Mouse (Mus musculus) liver, adult 2 months (tissue): ENCODE results near the gene Naaladl2. TPM values are rescaled to one million over a fixed set of nuclear protein-coding genes. Genes with fewer than 3 reads are reported as not detected.
A peak's percentile ranks its signal among the peaks of the same experiment; 100 is the strongest.
"Not testable (repeated sequence)": the region's sequence is repeated elsewhere in the genome, so short reads cannot be mapped to it uniquely, and the experiment has no call there.

Source experiments
- DNase-seq: peaks from one replicate; pipeline ENCODE4 v3.0.0-alpha.2; 2011; ENCODE audit warnings: low read depth, low spot score; ENCODE audit errors: extremely low read depth
- H3K27ac ChIP-seq: fragments of 200-500 bp; replicated peaks from 2 replicates; pipeline ENCODE4 v1.5.1; 2012; ENCODE audit warnings: low read depth, mild to moderate bottlenecking, control low read depth, inconsistent platforms, low read length; ENCODE audit not compliant: insufficient read depth
- H3K27me3 ChIP-seq: fragments of 200-500 bp; 2 replicates; pipeline ENCODE4 v1.6.1; 2012; ENCODE audit warnings: mild to moderate bottlenecking, moderate library complexity, low read length, inconsistent platforms; ENCODE audit not compliant: control insufficient read depth, insufficient read depth
- H3K36me3 ChIP-seq: fragments of 200-500 bp; 2 replicates; pipeline ENCODE4 v1.6.1; 2012; ENCODE audit warnings: low read length, inconsistent platforms; ENCODE audit not compliant: control insufficient read depth, insufficient read depth
- H3K4me1 ChIP-seq: fragments of 200-500 bp; 2 replicates; pipeline ENCODE4 v1.6.1; 2011; ENCODE audit warnings: low read length; ENCODE audit not compliant: control insufficient read depth, insufficient read depth
- H3K4me3 ChIP-seq: fragments of 200-500 bp; 2 replicates; pipeline ENCODE4 v1.5.1; 2011; ENCODE audit warnings: low read depth, mild to moderate bottlenecking, control low read depth, low read length, moderate library complexity; ENCODE audit not compliant: insufficient read depth
- H3K79me2 ChIP-seq: fragments of 200-500 bp; 2 replicates; pipeline ENCODE4 v1.6.1; 2012; ENCODE audit warnings: inconsistent platforms, mild to moderate bottlenecking, low read length, moderate library complexity; ENCODE audit not compliant: control insufficient read depth, insufficient read depth
- H3K9ac ChIP-seq: fragments of 200-500 bp; 2 replicates; pipeline ENCODE4 v1.6.1; 2012; ENCODE audit warnings: low read depth, mild to moderate bottlenecking, control low read depth, inconsistent platforms, low read length
- CTCF ChIP-seq: fragments of 200-500 bp; IDR thresholded peaks from 2 replicates; pipeline ENCODE4 v1.5.1; 2011; ENCODE audit warnings: low read depth, low read length, control low read depth
- POLR2A ChIP-seq: fragments of 200-500 bp; IDR thresholded peaks from 2 replicates; pipeline ENCODE4 v1.6.1; 2011; ENCODE audit warnings: low read length, control low read depth; ENCODE audit not compliant: insufficient read depth; ENCODE audit errors: extremely low read depth
- WGBS: fragments of 180-500 bp; shearing (Covaris S2); methylation state at CpG from one replicate; pipeline ENCODE4 v1.1.7; 2018; 5-methylcytosine and 5-hydroxymethylcytosine counted together
- polyA plus RNA-seq: library from polyadenylated mRNA; depleted of rRNA; stranded (reverse); fragments of >200 nt; gene quantifications from 2 replicates; pipeline ENCODE4 v1.2.3, GENCODE M21; 2012
- total RNA-seq: library from RNA; depleted of rRNA; stranded (reverse); fragments of >200 nt; gene quantifications from 2 replicates; pipeline ENCODE4 v1.2.3, GENCODE M21; 2014

The Naaladl2 gene
- total and polyA plus RNA-seq, 2 experiments: 0.31 to 6.9 TPM

- Histone ChIP-seq H3K4me1 (no peaks in the 10 kb centered on the region), H3K27ac (no peak overlapping the region), H3K9ac (no peak overlapping the region), H3K36me3 (no peaks in the 10 kb centered on the region), H3K4me3 (no peak overlapping the region), H3K79me2 (no peaks in the 10 kb centered on the region), H3K27me3 (no peaks in the 10 kb centered on the region)
- WGBS: 84% methylated on average over 1 of the region's 1 CpGs
- TF ChIP-seq POLR2A (no peak), CTCF (no peak)
- no peak for DNase-seq
These were observed 133.3 kb downstream of the Naaladl2 start for GRCm38 (mm10) chr3:25010751-25011150.

- H3K79me2 ChIP-seq, H3K36me3 ChIP-seq, DNase-seq, H3K4me3 ChIP-seq, H3K27me3 ChIP-seq, H3K9ac ChIP-seq, H3K4me1 ChIP-seq, H3K27ac ChIP-seq: not testable (repeated sequence)
- whole genome bisulfite sequencing: 63% methylated on average over 2 of the region's 2 CpGs
These were observed 137.3 kb downstream of the Naaladl2 start for GRCm38 (mm10) chr3:25006802-25007201.

DNA sequence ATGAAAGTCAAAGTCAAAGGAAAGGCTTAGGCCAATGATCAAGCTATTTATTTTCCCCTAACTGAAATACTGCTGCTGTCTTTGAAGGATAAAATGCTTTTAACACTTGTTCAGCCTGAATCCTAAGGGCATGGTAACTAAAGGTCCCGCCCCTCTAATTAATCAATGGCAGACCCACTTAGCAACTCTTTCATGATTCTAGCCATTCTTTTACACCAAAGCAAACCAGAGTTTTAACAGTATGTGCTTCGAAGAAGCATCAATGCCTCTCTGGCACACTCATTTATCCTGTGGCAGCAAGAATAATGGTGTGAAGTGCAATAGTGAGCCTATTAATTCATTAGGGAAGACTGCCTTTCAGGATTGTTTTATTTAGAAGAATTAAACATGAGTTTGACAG, 151.5 kb downstream of the Naaladl2 start:
- Histone ChIP-seq H3K27ac (no peak overlapping the region), H3K4me1 (no peaks in the 10 kb centered on the region), H3K4me3 (no peak overlapping the region), H3K36me3 (no peaks in the 10 kb centered on the region), H3K9ac (no peak overlapping the region), H3K27me3 (no peaks in the 10 kb centered on the region), H3K79me2 (no peaks in the 10 kb centered on the region)
- DNase-seq: no peak
- TF ChIP-seq POLR2A (no peak), CTCF (no peak)
- 61% methylated on average over 2 of the region's 2 CpGs for WGBS

GRCm38 (mm10) chr3:24992078-24992477, 152.0 kb downstream of the Naaladl2 start:
- no peak for DNase-seq
- H3K4me3 ChIP-seq: no peak overlapping the region
- 90% methylated on average over 3 of the region's 3 CpGs for WGBS

GRCm38 (mm10) chr3:24982111-24982510, 161.9 kb downstream of the Naaladl2 start:
- Histone ChIP-seq H3K36me3 (no peaks in the 10 kb centered on the region), H3K9ac (no peak overlapping the region), H3K27ac (no peak overlapping the region), H3K27me3 (no peaks in the 10 kb centered on the region), H3K79me2 (no peaks in the 10 kb centered on the region), H3K4me3 (no peak overlapping the region), H3K4me1 (no peaks in the 10 kb centered on the region)
- DNase-seq: peak; percentile 33
- no peak for TF ChIP-seq CTCF
- TF ChIP-seq POLR2A: no peak
- WGBS: 56% methylated on average over 4 of the region's 4 CpGs

More at GRCm38 (mm10) chr3:24992078-24992477, 152.0 kb downstream of the Naaladl2 start:
- Histone ChIP-seq H3K9ac (no peak overlapping the region), H3K4me1 (no peaks in the 10 kb centered on the region), H3K79me2 (no peaks in the 10 kb centered on the region), H3K27me3 (no peaks in the 10 kb centered on the region), H3K36me3 (no peaks in the 10 kb centered on the region), H3K27ac (no peak overlapping the region)
- TF ChIP-seq POLR2A (no peak), CTCF (no peak)

GRCm38 (mm10) chr3:24942170-24942569, 201.9 kb downstream of the Naaladl2 start:
- no peak overlapping the region for H3K27ac ChIP-seq
- 88% methylated on average over 2 of the region's 2 CpGs for WGBS

More at GRCm38 (mm10) chr3:24942170-24942569, 201.9 kb downstream of the Naaladl2 start:
- Histone ChIP-seq H3K79me2 (no peaks in the 10 kb centered on the region), H3K4me1 (no peaks in the 10 kb centered on the region; the same call in 1 of the 2 replicates), H3K4me3 (no peak overlapping the region), H3K27me3 (no peaks in the 10 kb centered on the region), H3K36me3 (no peaks in the 10 kb centered on the region), H3K9ac (no peak overlapping the region)
- TF ChIP-seq POLR2A: no peak
- TF ChIP-seq CTCF: no peak
- no peak for DNase-seq
